7 mouse cellular contexts compared by ENCODE assay signal in genomic region chr3:154467581-154468374, GRCm38 (mm10).
DNase-seq lines count a peak whose midpoint lies in the region; ATAC-seq lines count a peak whose summit lies in the region.

No protein-coding gene starts in this region.

- H3K27me3 ChIP-seq in limb, embryonic 13.5 days: no peaks in the 10 kb centered on the region
- H3K27me3 ChIP-seq in limb, embryonic 10.5 days (ENCODE audit: low read depth, poor library complexity, severe bottlenecking): no peaks in the 10 kb centered on the region
- no peaks in the 10 kb centered on the region for H3K27me3 ChIP-seq in neural tube, embryonic 14.5 days (ENCODE audit: control insufficient read depth, insufficient read depth, low read length)

- H3K4me2 ChIP-seq in limb, embryonic 13.5 days (replicated peaks): 0 out of 2 replicates have a peak overlapping the region, but pooled peaks have one; percentile 12
- H3K4me2 ChIP-seq in neural tube, embryonic 14.5 days (ENCODE audit: low read depth, low read length): 0 out of 2 replicates have a peak overlapping the region, but pooled peaks have one; percentile 1

- WGBS in limb, embryonic 13.5 days: 36% methylated on average over 13 of the region's 13 CpGs
- WGBS in limb, embryonic 10.5 days: 59% methylated on average over 13 of the region's 13 CpGs
- 14% methylated on average over 13 of the region's 13 CpGs for whole genome bisulfite sequencing in neural tube, embryonic 14.5 days

- H3K36me3 ChIP-seq in limb, embryonic 13.5 days: no peaks in the 10 kb centered on the region
- no peaks in the 10 kb centered on the region for H3K36me3 ChIP-seq in limb, embryonic 10.5 days
- H3K36me3 ChIP-seq in neural tube, embryonic 14.5 days (ENCODE audit: control insufficient read depth, insufficient read depth, low read length): no peaks in the 10 kb centered on the region

- no peak overlapping the region for H3K9ac ChIP-seq in limb, embryonic 13.5 days
- no peak overlapping the region for H3K9ac ChIP-seq in neural tube, embryonic 14.5 days (replicated peaks; ENCODE audit: low read depth, low read length)

- ATAC-seq in limb, embryonic 13.5 days (ENCODE audit: low FRiP score, low read depth): no peak
- ATAC-seq in neural tube, embryonic 14.5 days (ENCODE audit: low read depth): peak; percentile 60; the same call in 1 of the 2 replicates

- H3K9me3 ChIP-seq in limb, embryonic 13.5 days: 0 out of 2 replicates have a peak, but pooled peaks cover 7% of the 10 kb centered on the region
- no peaks in the 10 kb centered on the region for H3K9me3 ChIP-seq in limb, embryonic 10.5 days (replicated peaks)
- H3K9me3 ChIP-seq in neural tube, embryonic 14.5 days (ENCODE audit: control insufficient read depth, low read length): no peaks in the 10 kb centered on the region

- H3K4me1 ChIP-seq in limb, embryonic 13.5 days: peaks cover 10% of the 10 kb centered on the region; the same call in 1 of the 2 replicates
- 0 out of 2 replicates have a peak, but pooled peaks cover 5% of the 10 kb centered on the region for H3K4me1 ChIP-seq in limb, embryonic 10.5 days
- H3K4me1 ChIP-seq in neural tube, embryonic 14.5 days (ENCODE audit: control insufficient read depth, insufficient read depth, low read length): peaks cover 6% of the 10 kb centered on the region; the same call in 1 of the 2 replicates

- H3K4me3 ChIP-seq in limb, embryonic 13.5 days: no peak overlapping the region
- H3K4me3 ChIP-seq in limb, embryonic 10.5 days: no peak overlapping the region
- H3K4me3 ChIP-seq in neural tube, embryonic 14.5 days (ENCODE audit: low read depth, low read length): no peak overlapping the region

- H3K27ac ChIP-seq in limb, embryonic 13.5 days: no peak overlapping the region
- no peak overlapping the region for H3K27ac ChIP-seq in limb, embryonic 10.5 days
- no peak overlapping the region for H3K27ac ChIP-seq in neural tube, embryonic 14.5 days (ENCODE audit: low read depth, low read length)

- no peak for DNase-seq in limb, embryonic 10.5 days (ENCODE audit: low spot score)
- DNase-seq in brain, embryonic 18.5 days (ENCODE audit: low read depth, low spot score): peak; percentile 76
- DNase-seq in frontal cortex, postnatal 14 days (ENCODE audit: low spot score in 2 of 2): peak; percentile 13 to 27
- peak; percentile 66 for DNase-seq in layer of hippocampus, adult 9-11 months
- no peak for DNase-seq in spleen, postnatal 36 days (ENCODE audit: low spot score in 2 of 2)

Comparison
In these comparisons a context has a peak if more than half of its experiments do, and no peak if none do; other contexts are left out.
1. DNase-seq: peak in brain, embryonic 18.5 days (single experiment), frontal cortex, postnatal 14 days (2 of 2) and layer of hippocampus, adult 9-11 months (single experiment); none in limb, embryonic 10.5 days (single experiment) and spleen, postnatal 36 days (0 of 2).